Mouse (Mus musculus): ENCODE measurements around the gene Hfm1.
A peak's percentile ranks its signal among the peaks of the same experiment; 100 is the strongest.

GRCm38 (mm10) chr5:106801886-106802798, 124.0 kb downstream of the Hfm1 start:
- TF ChIP-seq POLR2A (IDR thresholded peaks at IDR 0.05; ENCODE audit: control insufficient read depth, extremely low read depth, insufficient read depth, low read length, poor library complexity) (no peak), CTCF (IDR thresholded peaks at IDR 0.05; ENCODE audit: borderline replicate concordance, control insufficient read depth, extremely low read depth, insufficient read depth, low read length, poor library complexity) (peak; percentile 87)

Measured in thymus, adult 2 months (tissue).